Mouse (Mus musculus): Measurements from ENCODE around the gene Ubap2l. TPM values are rescaled to one million over a fixed set of nuclear protein-coding genes. Genes with fewer than 3 reads are reported as not detected.

Ubap2l gene
- polyA plus RNA-seq, 2 experiments = 52.4 to 70.4 TPM

GRCm38 (mm10) chr3:89956177-89956971, 96.1 kb downstream of the Ubap2l start:
- peaks cover 0 to 8% of the 10 kb centered on the region in 2 experiments; a peak in 2 of 4 replicates for H3K4me1 ChIP-seq (replicated peaks; ENCODE audit: control insufficient read depth in 2 of 2, insufficient read depth in 2 of 2, low read length in 1 of 2)
- no peaks in the 10 kb centered on the region for H3K36me3 ChIP-seq (replicated peaks; ENCODE audit: control insufficient read depth, insufficient read depth, low read depth)
- H3K9ac ChIP-seq (replicated peaks) = no peak overlapping the region
- TF ChIP-seq EP300 (IDR thresholded peaks at IDR 0.05; ENCODE audit: low read depth) (no peak), CTCF (IDR thresholded peaks at IDR 0.05; ENCODE audit: low read depth) (no peak)
- no peak overlapping the region for H3K4me3 ChIP-seq (ENCODE audit: insufficient read depth in 1 of 2, low read depth in 2 of 2, low read length in 2 of 2)
- WGBS (ENCODE audit: insufficient replicate concordance) = 61% methylated on average over 7 of the region's 7 CpGs
- H3K27ac ChIP-seq = no peak overlapping the region
- ATAC-seq (ENCODE audit: insufficient read depth) = no peak
- no peak overlapping the region for H3K4me2 ChIP-seq (ENCODE audit: low read depth)
- H3K27me3 ChIP-seq (ENCODE audit: control insufficient read depth, insufficient read depth, low read length) = peaks cover 13% of the 10 kb centered on the region
- no peaks in the 10 kb centered on the region for H3K9me3 ChIP-seq (ENCODE audit: control insufficient read depth, low read length)
- DNase-seq (ENCODE audit: low read depth in 3 of 3, low spot score in 3 of 3) = no peak

GRCm38 (mm10) chr3:89953420-89953819, 99.0 kb downstream of the Ubap2l start:
- TF ChIP-seq CTCF (IDR thresholded peaks at IDR 0.05; ENCODE audit: low read depth) (peak; percentile 93), EP300 (IDR thresholded peaks at IDR 0.05; ENCODE audit: low read depth) (no peak)
- ATAC-seq (ENCODE audit: insufficient read depth) (no peak), DNase-seq (ENCODE audit: low read depth in 3 of 3, low spot score in 3 of 3) (peak; percentile 40 to 56 (median 40))
- Histone ChIP-seq H3K9me3 (ENCODE audit: control insufficient read depth, low read length) (no peaks in the 10 kb centered on the region), H3K4me1 (replicated peaks; ENCODE audit: control insufficient read depth in 2 of 2, insufficient read depth in 2 of 2, low read length in 1 of 2) (no peaks in the 10 kb centered on the region), H3K27ac (no peak overlapping the region), H3K4me2 (ENCODE audit: low read depth) (no peak overlapping the region), H3K27me3 (ENCODE audit: control insufficient read depth, insufficient read depth, low read length) (no peaks in the 10 kb centered on the region), H3K4me3 (ENCODE audit: insufficient read depth in 1 of 2, low read depth in 2 of 2, low read length in 2 of 2) (no peak overlapping the region), H3K36me3 (replicated peaks; ENCODE audit: control insufficient read depth, insufficient read depth, low read depth) (no peaks in the 10 kb centered on the region), H3K9ac (replicated peaks) (no peak overlapping the region)
- 9% methylated on average over 4 of the region's 4 CpGs for WGBS (ENCODE audit: insufficient replicate concordance)

MicroRNA genes within 50 kb of the gene (microRNA counts, 519-probe panel; counts per million panel counts)
- 5,592 counts per million, percentile 35 among the panel's probes with 10 or more counts for microRNA mmu-miR-190b

Small RNA genes lying within 50 kb of the gene (microRNA-seq; reads per million reads assigned to microRNA genes)
- gene Mir190b (13.1 reads per million, percentile 25 among the genes with 10 or more reads in this experiment), gene Mir7669 (1.7 reads per million)

Other genes starting within 250 kb of the Ubap2l start
- gene She, start 221.3 kb downstream of the Ubap2l start, polyA plus RNA-seq (2012; rRNA removed) = 0.50 and 0.55 TPM in 2 replicates
- gene She, start 221.3 kb downstream of the Ubap2l start, polyA plus RNA-seq (2014; fragmentation: Nextera tagmentation; extraction: Ambion mirVana) = 0.81 and 0.86 TPM in 2 replicates
- gene Il6ra, start 139.4 kb downstream of the Ubap2l start, polyA plus RNA-seq (2012; rRNA removed) = 0.92 and 1.2 TPM in 2 replicates
- 1.3 and 1.9 TPM in 2 replicates for gene Il6ra, start 139.4 kb downstream of the Ubap2l start, polyA plus RNA-seq (2014; fragmentation: Nextera tagmentation; extraction: Ambion mirVana)
- 2.9 and 3.4 TPM in 2 replicates for gene Atp8b2, start 89.1 kb downstream of the Ubap2l start, polyA plus RNA-seq (2012; rRNA removed)
- 1.8 TPM in 2 replicates for gene Atp8b2, start 89.1 kb downstream of the Ubap2l start, polyA plus RNA-seq (2014; fragmentation: Nextera tagmentation; extraction: Ambion mirVana)
- 44.4 and 59.9 TPM in 2 replicates for gene Hax1, start 53.8 kb downstream of the Ubap2l start, polyA plus RNA-seq (2012; rRNA removed)
- gene Hax1, start 53.8 kb downstream of the Ubap2l start, polyA plus RNA-seq (2014; fragmentation: Nextera tagmentation; extraction: Ambion mirVana) = 107 and 108 TPM in 2 replicates
- 15.6 and 19.1 TPM in 2 replicates for gene 4933434E20Rik, start 992 bp downstream of the Ubap2l start, polyA plus RNA-seq (2012; rRNA removed)
- 83.8 and 89.6 TPM in 2 replicates for gene 4933434E20Rik, start 992 bp downstream of the Ubap2l start, polyA plus RNA-seq (2014; fragmentation: Nextera tagmentation; extraction: Ambion mirVana)
- 54.6 and 86.2 TPM in 2 replicates for gene Tpm3, start 20.0 kb upstream of the Ubap2l start, polyA plus RNA-seq (2012; rRNA removed)
- 153 and 160 TPM in 2 replicates for gene Tpm3, start 20.0 kb upstream of the Ubap2l start, polyA plus RNA-seq (2014; fragmentation: Nextera tagmentation; extraction: Ambion mirVana)
- 0.19 and 0.28 TPM in 2 replicates for gene Nup210l, start 51.5 kb upstream of the Ubap2l start, polyA plus RNA-seq (2012; rRNA removed)
- 0.15 TPM in 1 of 2 replicates, not detected in the other for gene Nup210l, start 51.5 kb upstream of the Ubap2l start, polyA plus RNA-seq (2014; fragmentation: Nextera tagmentation; extraction: Ambion mirVana)
- gene Rps27, start 161.0 kb upstream of the Ubap2l start, polyA plus RNA-seq (2012; rRNA removed) = 1,231 and 1,357 TPM in 2 replicates
- gene Rps27, start 161.0 kb upstream of the Ubap2l start, polyA plus RNA-seq (2014; fragmentation: Nextera tagmentation; extraction: Ambion mirVana) = 948 and 959 TPM in 2 replicates
- gene Rab13, start 161.1 kb upstream of the Ubap2l start, polyA plus RNA-seq (2012; rRNA removed) = 2.0 and 4.3 TPM in 2 replicates
- gene Rab13, start 161.1 kb upstream of the Ubap2l start, polyA plus RNA-seq (2014; fragmentation: Nextera tagmentation; extraction: Ambion mirVana) = 1.9 and 2.9 TPM in 2 replicates
- gene Jtb, start 179.0 kb upstream of the Ubap2l start, polyA plus RNA-seq (2012; rRNA removed) = 18.8 and 21.2 TPM in 2 replicates
- 48.8 and 55.9 TPM in 2 replicates for gene Jtb, start 179.0 kb upstream of the Ubap2l start, polyA plus RNA-seq (2014; fragmentation: Nextera tagmentation; extraction: Ambion mirVana)
- 0.15 and 0.27 TPM in 2 replicates for gene Creb3l4, start 190.9 kb upstream of the Ubap2l start, polyA plus RNA-seq (2012; rRNA removed)
- gene Creb3l4, start 190.9 kb upstream of the Ubap2l start, polyA plus RNA-seq (2014; fragmentation: Nextera tagmentation; extraction: Ambion mirVana) = 0.24 and 0.28 TPM in 2 replicates
- 9.8 and 10.8 TPM in 2 replicates for gene Slc39a1, start 195.5 kb upstream of the Ubap2l start, polyA plus RNA-seq (2012; rRNA removed)
- 24.1 and 24.9 TPM in 2 replicates for gene Slc39a1, start 195.5 kb upstream of the Ubap2l start, polyA plus RNA-seq (2014; fragmentation: Nextera tagmentation; extraction: Ambion mirVana)
- gene Crtc2, start 201.5 kb upstream of the Ubap2l start, polyA plus RNA-seq (2012; rRNA removed) = 7.6 and 8.9 TPM in 2 replicates
- gene Crtc2, start 201.5 kb upstream of the Ubap2l start, polyA plus RNA-seq (2014; fragmentation: Nextera tagmentation; extraction: Ambion mirVana) = 3.2 TPM in 2 replicates
- 3.9 and 4.6 TPM in 2 replicates for gene Dennd4b, start 212.6 kb upstream of the Ubap2l start, polyA plus RNA-seq (2012; rRNA removed)
- gene Dennd4b, start 212.6 kb upstream of the Ubap2l start, polyA plus RNA-seq (2014; fragmentation: Nextera tagmentation; extraction: Ambion mirVana) = 1.0 and 1.6 TPM in 2 replicates
- gene Gatad2b, start 240.6 kb upstream of the Ubap2l start, polyA plus RNA-seq (2012; rRNA removed) = 4.4 and 5.6 TPM in 2 replicates
- gene Gatad2b, start 240.6 kb upstream of the Ubap2l start, polyA plus RNA-seq (2014; fragmentation: Nextera tagmentation; extraction: Ambion mirVana) = 2.2 and 3.2 TPM in 2 replicates